Mouse (Mus musculus) lung, adult 18-20 months (tissue): ENCODE measurements around the gene Mnt.

Experiments
- DNase-seq, 2 experiments: peaks; one replicate each; pipeline ENCODE4 v3.0.0; 2022; ENCODE audit warnings: mixed read lengths in 2 of 2

The Mnt gene

DNA sequence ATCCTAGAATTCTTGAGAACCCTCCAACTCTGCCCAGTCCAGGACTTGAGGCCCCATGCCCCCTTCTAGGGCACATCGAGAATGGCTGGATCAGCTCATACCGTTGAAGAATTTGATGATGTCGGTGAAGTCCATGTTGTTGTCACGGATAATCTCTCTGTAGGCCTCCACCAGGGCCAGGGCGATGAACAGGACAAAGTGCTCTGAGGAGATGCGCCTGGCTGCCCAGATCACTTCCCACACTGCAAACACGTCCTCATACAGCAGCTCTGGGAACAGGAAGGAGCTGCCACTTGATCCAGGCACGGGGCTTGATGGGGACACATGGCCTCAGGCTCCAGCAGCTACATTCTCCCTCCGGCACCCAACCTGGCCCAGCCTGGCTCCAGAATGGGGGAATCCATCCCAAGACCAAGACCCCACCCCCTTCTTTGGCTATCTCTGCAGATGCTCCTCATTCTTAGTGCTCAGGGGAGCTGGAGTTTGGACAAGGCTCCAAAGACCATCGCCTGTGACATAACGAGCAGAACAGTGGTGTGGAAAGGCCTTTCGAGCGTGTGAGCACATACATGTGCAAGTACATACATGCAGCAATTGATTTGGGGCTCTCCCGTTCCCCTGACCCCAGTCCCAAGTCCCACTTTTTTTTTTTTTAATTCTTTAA, 20.4 kb downstream of the Mnt start:
- DNase-seq: no peak

GRCm38 (mm10) chr11:74857756-74858155, 27.0 kb downstream of the Mnt start:
- DNase-seq: no peak

DNA sequence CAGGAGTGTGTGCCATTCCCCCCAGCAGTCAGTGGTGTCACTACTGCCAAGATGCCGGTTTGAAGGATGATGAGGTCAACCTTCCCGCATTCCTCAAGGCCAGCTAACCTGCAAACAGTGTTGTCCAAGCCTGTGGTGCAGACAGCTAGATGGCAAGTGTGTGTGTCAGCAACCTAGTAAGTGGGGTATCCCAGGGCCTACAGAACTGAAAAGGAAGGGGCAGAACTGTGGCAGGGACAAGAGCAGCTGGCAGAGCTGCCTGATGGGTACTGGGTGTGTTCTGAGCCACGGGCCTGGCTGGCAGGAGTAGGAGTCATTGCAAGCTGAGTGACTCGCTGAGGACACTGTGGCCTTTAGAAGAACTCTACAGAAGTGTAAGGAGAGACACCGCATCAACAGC, 31.4 kb downstream of the Mnt start:
- DNase-seq: no peak

- DNase-seq: peak in 1 of 2 experiments; percentile 55
These were observed 32.8 kb downstream of the Mnt start for GRCm38 (mm10) chr11:74863471-74863870.

- no peak for DNase-seq
These were observed 33.7 kb downstream of the Mnt start for GRCm38 (mm10) chr11:74864421-74864820.

DNA sequence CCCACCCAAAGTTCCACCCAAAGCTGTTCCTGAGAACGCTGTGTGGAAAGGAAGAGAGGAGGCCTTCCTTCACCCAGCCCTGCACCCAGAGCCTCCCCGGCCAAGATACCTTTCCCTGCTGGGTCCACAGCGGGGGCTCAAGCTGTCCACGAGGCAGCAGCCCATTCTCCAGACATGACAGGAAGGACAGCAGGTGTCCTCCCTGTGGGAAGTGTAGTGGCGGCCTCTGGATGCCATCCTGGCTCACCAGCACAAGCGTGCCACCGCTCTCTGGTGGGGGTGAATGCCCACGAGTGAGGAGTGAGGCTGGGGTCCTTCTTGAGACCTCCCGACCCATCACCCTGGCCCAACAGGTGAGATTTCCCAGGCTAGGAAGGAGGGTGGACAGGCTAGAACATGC, 34.5 kb downstream of the Mnt start:
- DNase-seq: no peak

GRCm38 (mm10) chr11:74866640-74867039, 35.9 kb downstream of the Mnt start:
- DNase-seq: peak; percentile 76 to 77

GRCm38 (mm10) chr11:74867181-74867580, 36.5 kb downstream of the Mnt start:
- peak; percentile 63 to 71 for DNase-seq

- no peak for DNase-seq
These were observed 37.5 kb downstream of the Mnt start for GRCm38 (mm10) chr11:74868046-74868760.

DNA sequence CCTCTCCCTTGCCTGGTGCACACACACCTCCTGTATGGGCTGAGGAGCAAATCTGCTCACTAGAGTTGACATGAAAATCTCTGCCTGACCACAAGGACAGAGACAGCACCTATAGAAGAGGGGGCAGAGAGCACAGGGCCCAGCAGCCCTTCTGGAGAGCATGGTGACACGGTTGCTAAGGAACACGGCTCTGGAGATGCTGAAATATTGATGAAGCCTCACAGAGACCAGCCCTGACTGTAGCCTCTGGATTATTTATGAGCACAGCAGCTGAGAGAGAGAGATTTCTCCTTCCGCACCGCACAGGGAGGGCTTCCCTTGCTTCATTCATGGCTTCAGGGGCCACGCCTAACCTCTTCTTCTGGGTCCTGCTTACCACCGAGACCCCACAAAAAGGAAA, 38.9 kb downstream of the Mnt start:
- DNase-seq: no peak

- DNase-seq: peak; percentile 66 to 74
These were observed 39.8 kb downstream of the Mnt start for GRCm38 (mm10) chr11:74870544-74870943.

DNA sequence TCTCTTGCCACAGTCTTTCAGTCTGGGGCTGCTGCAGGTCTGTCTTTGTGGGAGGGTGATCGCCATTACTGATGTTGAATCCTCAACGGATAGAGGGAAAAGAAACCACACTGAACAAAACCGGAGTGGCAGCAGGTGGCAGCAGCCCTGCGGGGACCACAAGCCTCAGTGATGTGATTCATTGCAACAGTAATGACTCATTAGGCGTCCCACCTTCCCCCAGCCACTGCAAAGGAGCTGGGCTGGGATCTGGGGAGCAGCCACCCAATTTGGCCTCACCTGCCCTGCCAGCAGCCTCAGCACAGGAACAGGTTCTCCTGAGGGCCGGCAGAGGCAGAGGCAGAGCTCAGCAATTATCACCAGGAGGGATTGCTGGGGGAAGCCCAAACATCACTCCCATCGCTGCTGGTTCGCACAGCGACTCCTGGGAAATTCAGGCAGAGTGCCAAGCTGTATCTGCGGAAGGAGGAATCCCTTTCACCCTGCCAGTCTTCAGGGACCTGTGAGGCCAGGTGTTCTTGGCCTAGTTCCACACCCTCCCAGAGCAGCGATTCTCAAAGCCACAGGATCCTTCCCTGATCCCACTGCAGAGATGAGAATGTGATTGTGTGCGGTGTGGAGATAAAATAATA, 40.4 kb downstream of the Mnt start:
- peak; percentile 28 to 57 for DNase-seq

DNA sequence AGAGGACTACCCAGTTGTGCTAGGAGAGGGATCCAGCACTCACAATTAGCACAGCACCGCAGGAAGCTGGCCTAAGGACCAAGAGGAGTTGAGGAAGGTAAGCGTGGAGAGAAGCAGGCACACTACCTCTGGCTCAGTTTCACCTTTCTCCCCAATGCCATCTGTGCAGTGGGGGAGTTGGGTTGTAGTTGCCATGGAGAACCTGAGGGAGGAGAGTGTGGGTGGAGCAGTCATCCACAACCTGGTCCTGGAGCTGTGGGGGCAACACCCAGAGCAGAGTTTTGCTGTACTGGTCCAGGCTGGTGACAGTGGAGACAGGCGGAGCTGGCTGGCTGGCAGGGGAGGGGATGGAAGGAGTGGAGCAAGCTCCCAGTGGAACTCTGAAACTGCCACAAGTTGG, 43.9 kb downstream of the Mnt start:
- no peak for DNase-seq

DNA sequence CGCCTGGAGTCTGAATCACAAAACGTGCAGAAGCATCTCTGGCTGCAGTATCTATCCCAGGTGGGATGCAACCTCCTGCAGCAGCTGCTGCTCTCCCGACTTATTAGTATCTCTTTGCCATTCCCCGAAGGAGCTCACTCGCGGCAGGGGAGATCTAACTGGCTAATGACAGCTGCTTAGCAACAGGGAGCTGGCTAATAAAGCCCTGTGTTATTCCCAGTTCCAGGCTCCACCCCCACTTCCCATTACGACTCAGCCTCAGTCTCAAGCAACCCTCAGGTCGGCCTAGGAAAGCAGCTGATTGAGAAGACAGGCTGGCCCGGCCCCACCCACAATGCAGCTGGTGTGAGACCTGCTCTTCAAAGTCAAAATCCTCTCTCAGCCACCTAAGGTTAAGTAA, 46.1 kb downstream of the Mnt start:
- DNase-seq: peak; percentile 61 to 74

DNA sequence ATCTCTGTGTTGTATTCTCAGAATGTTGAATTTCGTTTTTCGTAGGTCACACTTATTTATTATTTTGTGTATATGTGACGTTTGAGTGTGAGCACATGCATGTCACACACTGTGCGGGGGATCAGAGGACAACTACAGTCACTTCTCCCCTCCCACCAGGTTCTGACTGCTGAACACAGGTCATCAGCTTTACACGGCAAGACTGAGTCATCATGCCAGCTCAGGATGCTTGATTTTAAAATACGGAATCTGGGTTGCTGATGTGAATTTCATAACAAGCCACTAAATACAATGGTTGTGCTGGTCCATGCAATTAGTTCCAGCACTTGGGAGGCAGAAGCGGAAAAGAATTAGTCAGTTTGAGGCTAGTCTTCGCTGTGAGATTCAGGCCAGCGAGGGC, 50.3 kb downstream of the Mnt start:
- no peak for DNase-seq

DNA sequence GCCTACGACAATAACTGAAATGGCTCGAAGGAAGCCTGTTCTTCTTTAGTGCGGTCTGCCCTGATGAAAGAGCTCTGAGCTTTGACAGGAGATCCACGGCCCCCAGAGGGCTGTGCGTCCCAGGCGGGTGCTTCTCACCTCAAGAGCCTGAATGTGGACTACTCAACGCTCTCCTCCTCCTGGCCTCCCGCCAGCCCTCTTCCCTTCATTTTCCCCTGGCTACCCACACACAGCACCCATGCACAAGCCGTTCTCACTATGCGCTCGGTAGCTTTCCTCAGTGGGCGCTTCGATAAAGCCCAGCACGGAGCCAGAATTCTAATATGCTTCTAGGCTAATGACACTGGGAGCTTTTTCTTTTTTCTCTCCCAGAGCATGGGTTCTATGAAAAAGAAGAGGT, 51.3 kb downstream of the Mnt start:
- peak in 1 of 2 experiments; percentile 42 for DNase-seq

GRCm38 (mm10) chr11:74883098-74883497, 52.4 kb downstream of the Mnt start:
- no peak for DNase-seq

DNA sequence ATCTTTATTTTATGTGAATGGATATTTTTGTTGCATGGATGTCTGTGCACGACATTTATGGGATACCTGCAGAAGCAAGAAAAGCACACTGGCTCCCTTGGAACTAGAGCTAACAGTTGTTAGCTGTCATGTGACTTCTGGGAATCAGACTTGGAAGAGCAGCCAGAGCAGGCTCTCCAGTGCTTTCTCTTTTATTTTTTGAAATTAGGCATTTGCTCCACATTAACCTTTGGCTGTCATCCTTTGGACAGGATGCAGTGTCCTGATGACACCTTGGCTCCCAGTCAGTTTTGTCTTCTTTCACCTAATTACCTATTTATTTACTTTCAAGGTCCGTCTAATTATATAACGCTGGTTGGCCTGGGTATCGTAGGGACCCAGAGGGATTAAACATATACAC, 63.9 kb downstream of the Mnt start:
- DNase-seq: no peak
